Mouse (Mus musculus) liver, embryonic 16.5 days (tissue): ENCODE measurements around the gene Rgs17. TPM values are rescaled to one million over a fixed set of nuclear protein-coding genes. Genes with fewer than 3 reads are reported as not detected.

Source experiments
- ATAC-seq: fragments of 200-750 bp; cut with Nextera tagmentation; 2 replicates; pipeline ENCODE4 v1.8.0; 2017; ENCODE audit warnings: low read depth, mild to moderate bottlenecking, moderate number of reproducible peaks, moderate library complexity
- H3K27ac ChIP-seq: fragments of 300-500 bp; sonication (generic); 2 replicates; pipeline ENCODE4 v1.5.1; 2014; ENCODE audit warnings: mild to moderate bottlenecking, low read length
- H3K27me3 ChIP-seq: fragments of 300-500 bp; sonication (generic); 2 replicates; pipeline ENCODE4 v1.6.1; 2014; ENCODE audit warnings: low read depth, low read length, mixed read lengths; ENCODE audit not compliant: control insufficient read depth, insufficient read depth
- H3K36me3 ChIP-seq: fragments of 300-500 bp; sonication (generic); 2 replicates; pipeline ENCODE4 v1.6.1; 2014; ENCODE audit warnings: mild to moderate bottlenecking; ENCODE audit not compliant: control insufficient read depth, insufficient read depth
- H3K4me1 ChIP-seq: fragments of 300-500 bp; sonication (generic); 2 replicates; pipeline ENCODE4 v1.6.1; 2014; ENCODE audit warnings: low read depth, low read length, mixed read lengths; ENCODE audit not compliant: control insufficient read depth
- H3K4me2 ChIP-seq: fragments of 300-500 bp; sonication (generic); 2 replicates; pipeline ENCODE4 v1.6.1; 2014; ENCODE audit warnings: low read depth, low read length, mixed read lengths
- H3K4me3 ChIP-seq: fragments of 300-500 bp; sonication (generic); 2 replicates; pipeline ENCODE4 v1.5.1; 2014; ENCODE audit warnings: low read depth, mild to moderate bottlenecking, low read length
- H3K9ac ChIP-seq: fragments of 300-500 bp; sonication (generic); 2 replicates; pipeline ENCODE4 v1.6.1; 2014; ENCODE audit warnings: low read depth, low read length
- H3K9me3 ChIP-seq: fragments of 300-500 bp; sonication (generic); replicated peaks from 2 replicates; pipeline ENCODE4 v1.6.1; 2016; ENCODE audit warnings: low read length; ENCODE audit not compliant: control insufficient read depth
- WGBS: fragments of 180-500 bp; shearing (Covaris S2); extraction: QIAGEN DNeasy Blood & Tissue Kit; methylation state at CpG from one replicate; pipeline ENCODE4 v1.1.7; 2014; ENCODE audit not compliant: insufficient replicate concordance; 5-methylcytosine and 5-hydroxymethylcytosine counted together
- polyA plus RNA-seq: library from polyadenylated mRNA; unstranded; fragments of >200 nt; fragmentation: Nextera tagmentation; extraction: Ambion mirVana; gene quantifications from 2 replicates; pipeline ENCODE4 v1.2.1, GENCODE M21; 2015

Gene Rgs17
- polyA plus RNA-seq, 1 experiment from 2014 or later: 0.04 TPM

DNA sequence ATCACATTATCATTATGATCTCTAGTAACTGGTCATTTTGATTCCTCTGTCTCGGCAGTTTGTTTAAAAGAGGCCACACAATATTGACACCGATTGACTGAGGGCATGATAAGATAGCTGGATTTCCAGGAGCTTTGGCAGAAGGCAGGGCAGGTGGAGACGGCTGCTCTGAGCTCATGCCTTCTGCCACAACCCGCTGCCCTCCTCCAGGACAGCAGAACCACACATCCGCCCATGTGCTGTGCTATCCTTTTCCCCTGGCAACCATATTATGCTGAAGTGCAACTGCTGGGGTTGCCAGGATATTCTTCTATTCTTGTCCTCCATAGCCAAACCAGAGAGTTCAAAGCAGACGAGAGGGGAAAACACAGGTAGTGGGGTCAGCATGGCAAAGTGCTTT, 21.5 kb downstream of the Rgs17 start:
- 50% methylated on average over 6 of the region's 6 CpGs for WGBS
- ATAC-seq: no peak
- H3K27me3 ChIP-seq: no peaks in the 10 kb centered on the region

GRCm38 (mm10) chr10:5877106-5877505, 45.1 kb downstream of the Rgs17 start:
- no peaks in the 10 kb centered on the region for H3K27me3 ChIP-seq
- no peak overlapping the region for H3K27ac ChIP-seq
- no peak overlapping the region for H3K4me2 ChIP-seq
- no peak overlapping the region for H3K9ac ChIP-seq
- no peak for ATAC-seq
- no peaks in the 10 kb centered on the region for H3K9me3 ChIP-seq
- no peak overlapping the region for H3K4me3 ChIP-seq
- H3K36me3 ChIP-seq: no peaks in the 10 kb centered on the region
- H3K4me1 ChIP-seq: no peaks in the 10 kb centered on the region
- 49% methylated on average over 3 of the region's 3 CpGs for WGBS

More for the DNA sequence above, 21.5 kb downstream of the Rgs17 start:
- H3K4me3 ChIP-seq: no peak overlapping the region
- no peak overlapping the region for H3K4me2 ChIP-seq
- no peaks in the 10 kb centered on the region for H3K4me1 ChIP-seq
- H3K9ac ChIP-seq: no peak overlapping the region
- H3K36me3 ChIP-seq: no peaks in the 10 kb centered on the region
- no peaks in the 10 kb centered on the region for H3K9me3 ChIP-seq
- H3K27ac ChIP-seq: no peak overlapping the region

GRCm38 (mm10) chr10:5871081-5871480, 51.1 kb downstream of the Rgs17 start:
- Histone ChIP-seq H3K27me3 (no peaks in the 10 kb centered on the region), H3K36me3 (no peaks in the 10 kb centered on the region), H3K9me3 (no peaks in the 10 kb centered on the region), H3K27ac (no peak overlapping the region), H3K4me2 (no peak overlapping the region), H3K4me1 (no peaks in the 10 kb centered on the region), H3K4me3 (no peak overlapping the region), H3K9ac (no peak overlapping the region)
- ATAC-seq: no peak
- 49% methylated on average over 4 of the region's 4 CpGs for WGBS

DNA sequence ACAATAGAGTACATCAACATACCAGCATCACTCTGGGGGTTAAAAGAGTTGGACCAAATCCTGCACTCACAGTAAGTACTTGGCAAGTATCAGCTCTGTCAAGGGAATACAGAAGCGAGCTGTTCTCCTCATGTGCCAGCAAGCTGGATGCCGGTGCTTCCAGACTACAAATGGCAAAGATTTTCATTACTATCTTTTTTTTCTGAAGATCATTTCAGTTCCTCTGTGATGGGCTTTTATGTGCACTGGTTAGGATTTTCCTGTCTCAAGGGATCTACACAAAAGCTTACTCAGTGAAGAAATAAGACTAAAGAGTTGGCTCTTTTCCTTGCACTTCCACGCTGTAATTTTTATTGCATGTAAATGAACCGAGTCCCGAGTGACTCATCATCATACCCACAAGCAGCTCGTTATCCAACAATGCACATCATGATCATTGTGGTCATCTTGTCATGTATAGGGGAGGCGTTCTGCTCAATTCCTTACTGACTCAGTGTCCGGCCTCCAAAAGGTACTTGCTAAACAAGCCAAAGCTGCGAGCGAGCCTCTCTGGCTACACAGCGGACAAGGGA, 54.1 kb downstream of the Rgs17 start:
- no peak overlapping the region for H3K9ac ChIP-seq
- no peaks in the 10 kb centered on the region for H3K27me3 ChIP-seq
- H3K9me3 ChIP-seq: no peaks in the 10 kb centered on the region
- no peak overlapping the region for H3K27ac ChIP-seq
- 69% methylated on average over 11 of the region's 11 CpGs for WGBS
- H3K4me2 ChIP-seq: no peak overlapping the region
- H3K36me3 ChIP-seq: no peaks in the 10 kb centered on the region
- H3K4me3 ChIP-seq: no peak overlapping the region
- ATAC-seq: no peak
- H3K4me1 ChIP-seq: no peaks in the 10 kb centered on the region

GRCm38 (mm10) chr10:5865996-5866395, 56.2 kb downstream of the Rgs17 start:
- H3K9ac ChIP-seq: no peak overlapping the region
- no peaks in the 10 kb centered on the region for H3K36me3 ChIP-seq
- no peak overlapping the region for H3K27ac ChIP-seq
- no peak overlapping the region for H3K4me3 ChIP-seq
- WGBS: 40% methylated on average over 2 of the region's 2 CpGs
- no peaks in the 10 kb centered on the region for H3K27me3 ChIP-seq
- H3K9me3 ChIP-seq: no peaks in the 10 kb centered on the region
- no peak for ATAC-seq
- no peak overlapping the region for H3K4me2 ChIP-seq
- H3K4me1 ChIP-seq: no peaks in the 10 kb centered on the region

- 81% methylated on average over 3 of the region's 3 CpGs for WGBS
- Histone ChIP-seq H3K4me3 (no peak overlapping the region), H3K27ac (no peak overlapping the region), H3K4me2 (no peak overlapping the region), H3K9me3 (no peaks in the 10 kb centered on the region), H3K27me3 (no peaks in the 10 kb centered on the region), H3K36me3 (no peaks in the 10 kb centered on the region), H3K4me1 (no peaks in the 10 kb centered on the region), H3K9ac (no peak overlapping the region)
- no peak for ATAC-seq
Measured at GRCm38 (mm10) chr10:5862669-5863068, 59.5 kb downstream of the Rgs17 start.

DNA sequence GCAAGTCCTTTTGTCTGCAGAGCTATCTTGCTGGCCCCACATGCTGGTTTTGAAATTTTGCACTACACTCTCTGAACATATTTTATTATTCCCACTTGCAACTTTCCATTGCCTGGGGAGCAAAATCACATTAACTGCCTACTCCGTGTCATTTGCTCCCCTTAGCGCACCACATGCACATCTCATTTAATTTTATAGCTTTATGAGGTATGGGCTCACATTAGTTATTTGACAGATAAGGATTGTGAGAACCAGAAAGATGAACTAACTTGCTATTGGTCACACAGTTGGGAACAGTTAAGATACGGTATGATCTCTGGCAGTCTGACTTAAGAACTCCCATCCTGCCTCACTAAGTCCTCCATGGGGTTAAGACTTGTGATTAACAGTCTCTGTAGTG, 61.4 kb downstream of the Rgs17 start:
- no peak overlapping the region for H3K9ac ChIP-seq
- no peaks in the 10 kb centered on the region for H3K4me1 ChIP-seq
- H3K9me3 ChIP-seq: no peaks in the 10 kb centered on the region
- no peaks in the 10 kb centered on the region for H3K36me3 ChIP-seq
- no peak for ATAC-seq
- no peak overlapping the region for H3K4me2 ChIP-seq
- 76% methylated on average over 3 of the region's 3 CpGs for WGBS
- H3K4me3 ChIP-seq: no peak overlapping the region
- H3K27ac ChIP-seq: no peak overlapping the region
- H3K27me3 ChIP-seq: no peaks in the 10 kb centered on the region

GRCm38 (mm10) chr10:5859729-5860128, 62.5 kb downstream of the Rgs17 start:
- H3K9ac ChIP-seq: no peak overlapping the region
- no peaks in the 10 kb centered on the region for H3K9me3 ChIP-seq
- H3K36me3 ChIP-seq: no peaks in the 10 kb centered on the region
- no peak overlapping the region for H3K4me2 ChIP-seq
- no peaks in the 10 kb centered on the region for H3K4me1 ChIP-seq
- 54% methylated on average over 4 of the region's 4 CpGs for WGBS
- H3K27me3 ChIP-seq: no peaks in the 10 kb centered on the region
- H3K4me3 ChIP-seq: no peak overlapping the region
- ATAC-seq: no peak
- no peak overlapping the region for H3K27ac ChIP-seq

GRCm38 (mm10) chr10:5857996-5858549, 64.1 kb downstream of the Rgs17 start:
- Histone ChIP-seq H3K4me3 (no peak overlapping the region), H3K9ac (no peak overlapping the region), H3K27me3 (no peaks in the 10 kb centered on the region), H3K4me1 (no peaks in the 10 kb centered on the region), H3K36me3 (no peaks in the 10 kb centered on the region), H3K4me2 (no peak overlapping the region), H3K9me3 (no peaks in the 10 kb centered on the region), H3K27ac (no peak overlapping the region)
- ATAC-seq: no peak
- WGBS: 33% methylated on average over 10 of the region's 10 CpGs
